Mouse (Mus musculus) stomach, embryonic 15.5 days (tissue): ENCODE measurements around the gene Tnfsf12. TPM values are rescaled to one million over a fixed set of nuclear protein-coding genes. Genes with fewer than 3 reads are reported as not detected.

Source experiments
- ATAC-seq: fragments of 200-750 bp; cut with Nextera tagmentation; 2 replicates; pipeline ENCODE4 v1.8.0; 2017; ENCODE audit warnings: low read depth, moderate number of reproducible peaks, moderate TSS enrichment; ENCODE audit not compliant: insufficient read depth, low FRiP score
- H3K27ac ChIP-seq: fragments of 300-500 bp; sonication (generic); 2 replicates; pipeline ENCODE4 v1.5.1; 2015; ENCODE audit warnings: mild to moderate bottlenecking, inconsistent platforms
- H3K27me3 ChIP-seq: fragments of 300-500 bp; sonication (generic); replicated peaks from 2 replicates; pipeline ENCODE4 v1.6.1; 2015; ENCODE audit warnings: inconsistent platforms
- H3K36me3 ChIP-seq: fragments of 300-500 bp; sonication (generic); 2 replicates; pipeline ENCODE4 v1.6.1; 2015; ENCODE audit warnings: inconsistent platforms
- H3K4me1 ChIP-seq: fragments of 300-500 bp; sonication (generic); 2 replicates; pipeline ENCODE4 v1.6.1; 2015; ENCODE audit warnings: inconsistent platforms
- H3K4me2 ChIP-seq: fragments of 300-500 bp; sonication (generic); 2 replicates; pipeline ENCODE4 v1.6.1; 2015; ENCODE audit warnings: mild to moderate bottlenecking, inconsistent platforms
- H3K4me3 ChIP-seq: fragments of 300-500 bp; sonication (generic); replicated peaks from 2 replicates; pipeline ENCODE4 v1.5.1; 2015; ENCODE audit warnings: inconsistent platforms
- H3K9ac ChIP-seq: fragments of 300-500 bp; sonication (generic); 2 replicates; pipeline ENCODE4 v1.6.1; 2015; ENCODE audit warnings: inconsistent platforms
- H3K9me3 ChIP-seq: fragments of 300-500 bp; sonication (generic); 2 replicates; pipeline ENCODE4 v1.6.1; 2016; ENCODE audit warnings: inconsistent platforms
- WGBS: fragments of 180-500 bp; shearing (Covaris S2); methylation state at CpG from one replicate; pipeline ENCODE4 v1.1.7; 2015; 5-methylcytosine and 5-hydroxymethylcytosine counted together
- polyA plus RNA-seq: library from polyadenylated mRNA; unstranded; fragments of >200 nt; fragmentation: Nextera tagmentation; extraction: Ambion mirVana; gene quantifications from 2 replicates; pipeline ENCODE4 v1.2.1, GENCODE M21; 2015

The Tnfsf12 gene
- polyA plus RNA-seq, 1 experiment from 2014 or later: 8.9 TPM

DNA sequence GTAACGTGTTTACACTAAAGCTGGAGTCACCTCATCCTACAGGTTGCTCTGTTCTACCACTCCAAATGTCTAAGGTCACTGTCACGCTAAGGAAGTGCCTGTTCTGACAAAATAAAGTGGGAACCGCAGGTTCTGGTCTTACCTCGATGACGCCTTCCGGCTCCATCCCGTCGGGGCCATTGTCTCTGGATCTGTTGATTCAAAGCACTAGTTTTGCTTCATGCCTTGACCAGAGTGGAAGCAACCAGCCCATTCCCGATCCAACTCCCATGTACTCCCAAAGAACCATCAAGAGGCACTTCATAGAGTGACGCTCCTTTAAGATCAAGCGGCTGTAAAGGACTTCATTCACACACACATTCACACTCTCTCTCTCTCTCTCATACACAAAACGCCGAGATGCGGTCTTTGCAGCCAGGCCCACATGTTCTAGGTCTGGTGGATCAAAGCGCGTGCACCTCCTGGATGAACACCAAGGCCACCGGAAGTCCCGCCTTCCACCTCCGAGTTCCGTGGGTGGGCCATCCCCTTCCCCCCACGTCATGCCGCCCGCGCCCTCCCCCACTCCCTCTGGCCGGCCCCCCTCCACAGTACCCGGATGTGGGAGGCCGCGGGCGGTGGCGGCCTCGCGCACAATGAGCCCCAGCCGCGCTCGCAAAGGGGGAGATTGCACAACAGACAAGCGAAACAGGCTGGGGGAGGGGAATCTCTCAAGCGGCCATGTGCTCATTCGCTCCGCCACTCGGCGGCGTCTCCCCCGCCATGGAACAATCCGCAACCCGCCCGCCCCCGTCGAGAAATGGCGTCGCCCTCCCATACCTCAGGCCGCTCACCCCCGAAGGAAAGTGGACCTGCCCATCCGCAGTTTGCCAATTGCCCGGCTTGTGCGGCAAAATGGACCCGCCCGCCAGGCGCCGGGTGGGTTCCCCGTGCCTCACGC is 24.6 kb downstream of the Tnfsf12 start:
- peak; percentile 61 for ATAC-seq
- WGBS: under 1% methylated on average over 51 of the region's 61 CpGs
- Histone ChIP-seq H3K4me2 (peak overlapping the region; percentile 84), H3K4me1 (peaks cover 10% of the 10 kb centered on the region), H3K9me3 (no peaks in the 10 kb centered on the region), H3K4me3 (peak overlapping the region; percentile 99), H3K9ac (peak overlapping the region; percentile 98), H3K27ac (peak overlapping the region; percentile 98), H3K36me3 (peaks cover 53% of the 10 kb centered on the region), H3K27me3 (no peaks in the 10 kb centered on the region)

DNA sequence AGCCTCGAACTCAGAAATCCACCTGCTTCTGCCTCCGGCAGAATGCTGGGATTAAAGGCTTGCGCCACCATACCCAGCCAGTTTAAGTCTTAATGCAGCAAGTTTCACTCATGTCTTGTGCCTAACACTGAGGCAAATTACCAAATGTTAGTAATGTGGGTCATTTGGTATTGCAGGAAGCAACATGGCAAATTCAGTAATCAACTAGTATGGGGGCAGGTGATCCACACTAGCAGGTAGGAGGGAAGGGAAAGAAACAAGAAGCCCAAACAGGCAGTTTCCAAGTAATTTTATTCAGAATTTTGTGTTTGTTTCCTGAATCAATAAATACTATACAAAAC is 29.0 kb downstream of the Tnfsf12 start:
- Histone ChIP-seq H3K27me3 (no peaks in the 10 kb centered on the region), H3K4me1 (peaks cover 20% of the 10 kb centered on the region), H3K9ac (no peak overlapping the region), H3K4me2 (no peak overlapping the region), H3K9me3 (no peaks in the 10 kb centered on the region), H3K27ac (peak overlapping the region; percentile 17; the same call in 1 of the 2 replicates), H3K4me3 (no peak overlapping the region), H3K36me3 (peaks cover 50% of the 10 kb centered on the region)
- ATAC-seq: no peak
- 72% methylated on average over 3 of the region's 3 CpGs for WGBS

DNA sequence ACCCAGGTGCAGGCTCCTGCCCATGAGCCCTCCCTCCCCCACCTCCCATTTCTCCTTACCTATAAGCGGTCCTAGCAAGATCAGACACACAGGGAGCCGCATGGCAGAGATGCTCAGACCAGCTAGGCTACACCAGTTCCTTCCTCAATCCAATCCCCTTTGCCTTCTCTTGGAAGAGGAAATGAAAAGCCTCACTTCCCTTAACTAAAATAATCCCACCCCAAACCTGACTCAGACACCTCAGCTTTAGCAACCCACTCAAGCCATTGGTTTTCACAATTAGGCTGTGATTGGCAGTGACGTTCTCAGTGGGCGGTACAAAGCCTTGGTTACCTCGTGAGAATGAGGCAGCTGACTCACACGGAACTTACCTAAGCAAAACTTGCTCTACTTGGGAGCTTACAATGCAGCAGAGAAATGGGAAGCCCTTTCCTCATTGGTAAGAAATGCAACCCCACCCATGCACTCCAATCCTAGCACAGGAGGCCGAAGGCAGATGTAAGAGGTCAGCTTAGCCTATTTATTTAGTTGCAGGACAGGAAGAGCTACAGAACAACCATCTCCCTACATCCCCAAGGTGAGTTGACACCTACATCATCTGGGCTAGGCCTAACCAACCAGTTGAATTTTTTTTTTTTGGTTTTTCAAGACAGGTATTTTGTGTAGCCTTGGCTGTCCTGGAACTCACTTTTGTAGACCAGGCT is 29.5 kb downstream of the Tnfsf12 start, which contains the start of gene Cd68:
TSS of gene Cd68 (minus strand) at position 193 of the 704 bp plus-strand sequence.
- no peaks in the 10 kb centered on the region for H3K9me3 ChIP-seq
- peak within 1 kb of the TSS; percentile 59; the same call in 1 of the 2 replicates for H3K27ac ChIP-seq
- 22% methylated on average over 7 of the region's 7 CpGs for WGBS
- H3K4me3 ChIP-seq: no peak within 1 kb of the TSS
- ATAC-seq: no peak
- H3K36me3 ChIP-seq: peaks cover 50% of the 10 kb centered on the region
- H3K4me2 ChIP-seq: peak within 1 kb of the TSS; percentile 8; the same call in 1 of the 2 replicates
- peaks cover 25% of the 10 kb centered on the region for H3K4me1 ChIP-seq
- H3K9ac ChIP-seq: no peak within 1 kb of the TSS
- no peaks in the 10 kb centered on the region for H3K27me3 ChIP-seq

- ATAC-seq: no peak
- WGBS: 68% methylated on average over 9 of the region's 9 CpGs
These were observed 30.1 kb downstream of the Tnfsf12 start for GRCm38 (mm10) chr11:69665457-69665960.

GRCm38 (mm10) chr11:69664841-69665240 is 30.8 kb downstream of the Tnfsf12 start:
- Histone ChIP-seq H3K9ac (no peak overlapping the region), H3K27me3 (no peaks in the 10 kb centered on the region), H3K4me2 (no peak overlapping the region), H3K27ac (no peak overlapping the region; the same call in 1 of the 2 replicates), H3K36me3 (peaks cover 50% of the 10 kb centered on the region), H3K4me1 (peaks cover 22% of the 10 kb centered on the region), H3K9me3 (no peaks in the 10 kb centered on the region), H3K4me3 (no peak overlapping the region)
- WGBS: 89% methylated on average over 7 of the region's 7 CpGs
- no peak for ATAC-seq

More at GRCm38 (mm10) chr11:69665457-69665960, 30.1 kb downstream of the Tnfsf12 start:
- H3K27me3 ChIP-seq: no peaks in the 10 kb centered on the region
- no peaks in the 10 kb centered on the region for H3K9me3 ChIP-seq
- H3K36me3 ChIP-seq: peaks cover 50% of the 10 kb centered on the region
- H3K4me1 ChIP-seq: peaks cover 26% of the 10 kb centered on the region
- H3K4me3 ChIP-seq: no peak overlapping the region
- H3K27ac ChIP-seq: peak overlapping the region; percentile 59; the same call in 1 of the 2 replicates
- peak overlapping the region; percentile 8; the same call in 1 of the 2 replicates for H3K4me2 ChIP-seq
- no peak overlapping the region for H3K9ac ChIP-seq

DNA sequence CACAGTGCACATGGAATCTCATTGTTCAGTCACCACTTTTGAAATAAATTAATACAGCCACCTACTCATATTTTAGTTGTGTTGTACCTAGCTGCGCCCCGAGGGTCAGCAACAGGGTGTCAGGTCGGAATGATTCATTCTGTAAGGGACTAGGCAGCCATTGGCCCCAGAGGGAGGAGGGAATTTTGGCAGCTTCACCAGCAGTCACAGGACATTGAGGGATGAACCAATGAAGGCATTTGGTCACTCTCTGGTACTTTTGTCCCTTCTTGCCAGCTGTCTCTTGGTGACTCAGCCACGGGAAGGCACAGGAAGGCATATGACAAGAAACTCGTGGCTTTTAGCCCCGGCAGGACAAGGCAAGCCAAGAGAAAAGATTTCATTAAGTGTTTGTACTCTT is 31.9 kb downstream of the Tnfsf12 start:
- no peak for ATAC-seq
- peaks cover 46% of the 10 kb centered on the region for H3K36me3 ChIP-seq
- no peaks in the 10 kb centered on the region for H3K27me3 ChIP-seq
- no peak overlapping the region for H3K4me2 ChIP-seq
- peak overlapping the region; percentile 98; the same call in 1 of the 2 replicates for H3K27ac ChIP-seq
- H3K4me1 ChIP-seq: peaks cover 15% of the 10 kb centered on the region
- H3K9me3 ChIP-seq: no peaks in the 10 kb centered on the region
- 75% methylated on average over 6 of the region's 6 CpGs for WGBS
- no peak overlapping the region for H3K9ac ChIP-seq
- H3K4me3 ChIP-seq: no peak overlapping the region

- 59% methylated on average over 13 of the region's 13 CpGs for WGBS
- no peak for ATAC-seq
- H3K27ac ChIP-seq: peak overlapping the region; percentile 98
- peak overlapping the region; percentile 18; the same call in 1 of the 2 replicates for H3K9ac ChIP-seq
- H3K4me2 ChIP-seq: peak overlapping the region; percentile 55
- no peaks in the 10 kb centered on the region for H3K9me3 ChIP-seq
- no peaks in the 10 kb centered on the region for H3K27me3 ChIP-seq
- peak overlapping the region; percentile 61 for H3K4me3 ChIP-seq
- peaks cover 46% of the 10 kb centered on the region for H3K36me3 ChIP-seq
- peaks cover 15% of the 10 kb centered on the region for H3K4me1 ChIP-seq
These were observed 32.5 kb downstream of the Tnfsf12 start for GRCm38 (mm10) chr11:69662967-69663671.

GRCm38 (mm10) chr11:69662213-69662966 is 33.3 kb downstream of the Tnfsf12 start, which contains the start of gene Mpdu1:
TSS of gene Mpdu1 (minus strand) at chr11:69662642.
- peak; percentile 96 for ATAC-seq
- Histone ChIP-seq H3K27me3 (no peaks in the 10 kb centered on the region), H3K4me3 (peak within 1 kb of the TSS; percentile 61), H3K27ac (peak within 1 kb of the TSS; percentile 98), H3K4me1 (peaks cover 15% of the 10 kb centered on the region), H3K9ac (peak within 1 kb of the TSS; percentile 50), H3K36me3 (peaks cover 39% of the 10 kb centered on the region), H3K9me3 (no peaks in the 10 kb centered on the region), H3K4me2 (peak within 1 kb of the TSS; percentile 55)
- WGBS: under 1% methylated on average over 48 of the region's 48 CpGs

DNA sequence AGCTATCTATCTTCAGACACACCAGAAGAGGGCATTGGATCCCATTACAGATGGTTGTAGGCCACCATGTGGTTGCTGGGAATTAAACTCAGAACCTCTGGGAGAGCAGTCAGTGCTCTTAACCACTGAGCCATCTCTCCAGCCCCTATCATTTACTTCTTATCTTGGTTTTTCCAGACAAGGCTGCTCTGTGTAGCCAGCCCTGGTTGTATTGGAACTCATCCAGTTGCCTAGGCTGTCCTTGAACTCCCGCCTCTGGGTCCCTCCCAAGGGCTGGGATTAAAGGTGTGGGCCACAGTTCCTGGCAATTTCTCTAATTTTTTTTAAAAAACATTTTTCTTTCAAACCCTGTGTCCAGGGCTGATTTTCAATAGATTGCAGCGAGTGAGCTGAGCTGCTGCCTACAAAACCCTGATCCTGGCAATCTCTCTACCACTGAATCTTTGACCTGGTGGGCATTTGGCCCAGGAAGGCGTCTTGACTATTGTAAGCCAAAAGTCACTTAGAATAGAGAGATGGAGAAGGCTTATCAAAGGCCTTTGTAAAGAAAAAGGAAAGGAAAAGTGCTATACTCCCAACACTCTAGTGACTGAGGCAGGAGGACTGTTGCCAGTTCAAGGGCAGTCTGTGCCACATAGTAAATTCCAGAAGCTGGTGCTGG is 34.3 kb downstream of the Tnfsf12 start:
- Histone ChIP-seq H3K4me1 (peaks cover 18% of the 10 kb centered on the region), H3K9ac (peak overlapping the region; percentile 50), H3K27me3 (no peaks in the 10 kb centered on the region), H3K36me3 (peaks cover 43% of the 10 kb centered on the region), H3K4me2 (peak overlapping the region; percentile 55), H3K27ac (peak overlapping the region; percentile 98), H3K9me3 (no peaks in the 10 kb centered on the region), H3K4me3 (peak overlapping the region; percentile 61)
- ATAC-seq: no peak
- WGBS: 70% methylated on average over 3 of the region's 3 CpGs

GRCm38 (mm10) chr11:69657462-69657881 is 38.2 kb downstream of the Tnfsf12 start:
- Histone ChIP-seq H3K4me3 (no peak overlapping the region), H3K4me1 (peaks cover 27% of the 10 kb centered on the region), H3K27ac (peak overlapping the region; percentile 0; the same call in 1 of the 2 replicates), H3K9ac (no peak overlapping the region), H3K9me3 (no peaks in the 10 kb centered on the region), H3K36me3 (peaks cover 28% of the 10 kb centered on the region), H3K27me3 (no peaks in the 10 kb centered on the region), H3K4me2 (no peak overlapping the region)
- 79% methylated on average over 15 of the region's 15 CpGs for WGBS
- ATAC-seq: no peak
